Mouse (Mus musculus) testis, adult 2 months (tissue): Measurements from ENCODE around the gene Oscp1.

Source experiments
- CTCF ChIP-seq: fragments of 200-500 bp; IDR thresholded peaks from 2 replicates; pipeline ENCODE4 v1.5.1; 2012; ENCODE audit warnings: low read depth, mild to moderate bottlenecking, inconsistent platforms, low read length, moderate library complexity; ENCODE audit not compliant: control insufficient read depth, insufficient read depth, insufficient replicate concordance
- POLR2A ChIP-seq: fragments of 200-500 bp; IDR thresholded peaks from 2 replicates; pipeline ENCODE4 v1.6.1; 2012; ENCODE audit warnings: low read depth, mild to moderate bottlenecking, inconsistent platforms, low read length, moderate library complexity; ENCODE audit not compliant: control insufficient read depth

DNA sequence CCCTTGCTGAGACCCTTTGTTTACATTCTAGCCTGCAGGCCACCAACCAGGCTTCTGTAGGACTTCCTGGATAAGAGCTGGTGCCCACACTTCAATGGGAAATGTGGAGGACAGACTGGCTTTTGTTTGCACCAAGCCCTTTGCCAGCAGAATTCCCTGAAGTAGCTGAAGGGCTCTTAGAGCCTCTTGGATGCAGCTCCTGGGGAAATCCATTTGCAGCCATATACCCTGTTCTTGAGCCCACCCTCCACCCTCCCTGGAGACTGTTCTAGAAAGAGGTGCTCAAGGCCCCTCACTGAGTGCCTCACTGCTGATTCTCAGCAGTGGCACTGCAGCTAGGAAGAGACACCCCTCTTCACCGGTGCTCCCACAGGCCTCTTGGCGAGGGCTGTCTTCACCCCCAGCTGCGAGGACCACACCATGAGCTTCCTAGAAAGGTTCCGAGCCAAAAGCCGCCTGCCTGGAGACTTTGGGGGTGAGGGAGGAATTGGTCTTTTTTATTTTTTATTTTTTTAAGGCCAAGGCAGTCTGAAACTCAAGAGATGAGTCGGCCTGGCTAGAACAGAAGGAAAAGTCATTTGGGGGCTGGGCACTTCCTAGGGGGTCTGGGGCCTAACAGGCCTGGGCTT, 74.4 kb downstream of the Oscp1 start:
- no peak for TF ChIP-seq POLR2A
- no peak for TF ChIP-seq CTCF
